Mouse (Mus musculus): Measurements from ENCODE around the gene Grap2.
"Not testable (repeated sequence)": the region's sequence is repeated elsewhere in the genome, so short reads cannot be mapped to it uniquely, and the experiment has no call there.

Gene Grap2

DNA sequence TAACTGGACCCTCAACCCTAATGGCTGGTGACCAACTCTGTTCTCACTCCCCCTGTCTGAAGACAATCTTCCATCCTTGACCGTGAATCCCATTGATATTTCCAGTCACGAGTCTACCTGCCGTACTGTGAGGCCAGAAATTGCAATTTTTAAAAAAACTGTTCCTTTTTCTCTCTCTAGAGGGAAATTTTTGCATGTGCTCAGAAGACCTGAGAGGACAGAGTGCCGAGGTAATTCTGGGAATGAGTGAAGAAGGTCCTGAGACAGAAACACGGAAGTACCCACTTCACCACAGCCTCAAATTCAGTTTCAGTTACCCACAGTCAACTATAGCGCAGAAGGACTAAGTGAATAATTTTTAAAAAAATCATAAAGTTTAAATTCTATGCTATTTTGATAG is 5.7 kb upstream of the Grap2 start:
- DNase-seq (ENCODE audit: low read depth, low spot score): no peak

- no peak for DNase-seq (ENCODE audit: low read depth, low spot score)
Measured at GRCm38 (mm10) chr15:80567139-80567538, 5.3 kb upstream of the Grap2 start.

DNA sequence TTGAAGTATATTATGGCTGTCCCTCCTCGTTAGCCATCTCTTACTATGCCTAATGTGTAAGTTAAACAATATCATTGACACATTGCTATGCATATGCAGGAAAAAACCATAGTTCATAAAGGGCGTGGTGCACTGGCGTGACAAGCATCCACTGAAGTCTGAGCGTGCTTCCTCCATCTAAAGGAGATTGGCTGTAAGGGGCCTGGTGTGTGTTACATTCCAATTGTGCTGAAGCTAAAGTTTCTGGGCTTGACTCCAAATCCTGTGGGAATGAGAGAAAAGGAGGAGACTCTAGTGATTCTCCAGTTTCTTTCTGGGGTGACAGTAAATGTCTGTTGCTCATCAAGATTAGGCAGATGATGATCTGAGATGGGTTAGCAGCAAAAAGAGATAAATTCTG is 4.7 kb upstream of the Grap2 start:
- DNase-seq (ENCODE audit: low read depth, low spot score): no peak

- no peak for DNase-seq (ENCODE audit: low read depth, low spot score)
Measured at GRCm38 (mm10) chr15:80569205-80569604, 3.2 kb upstream of the Grap2 start.

DNA sequence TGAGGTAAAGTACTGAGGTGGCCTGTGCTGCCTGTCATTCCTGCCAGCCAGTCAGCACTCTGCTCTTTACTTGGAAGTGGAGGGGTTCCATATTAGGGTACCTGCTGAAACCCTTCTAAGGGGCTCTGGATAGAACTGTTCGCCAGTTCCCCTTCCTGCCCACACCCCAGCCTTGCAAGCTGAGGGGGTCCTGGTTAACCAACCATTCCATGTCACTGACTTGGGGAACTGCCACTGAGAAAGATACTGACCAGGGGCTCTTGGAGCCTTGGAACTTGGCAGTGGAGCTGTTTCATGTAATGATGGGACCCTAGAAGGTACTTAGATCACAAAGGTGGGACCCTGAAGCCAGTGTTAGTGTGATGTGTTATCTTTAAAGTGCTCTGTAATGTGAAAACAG is 2.2 kb upstream of the Grap2 start:
- DNase-seq (ENCODE audit: low read depth, low spot score): no peak

DNA sequence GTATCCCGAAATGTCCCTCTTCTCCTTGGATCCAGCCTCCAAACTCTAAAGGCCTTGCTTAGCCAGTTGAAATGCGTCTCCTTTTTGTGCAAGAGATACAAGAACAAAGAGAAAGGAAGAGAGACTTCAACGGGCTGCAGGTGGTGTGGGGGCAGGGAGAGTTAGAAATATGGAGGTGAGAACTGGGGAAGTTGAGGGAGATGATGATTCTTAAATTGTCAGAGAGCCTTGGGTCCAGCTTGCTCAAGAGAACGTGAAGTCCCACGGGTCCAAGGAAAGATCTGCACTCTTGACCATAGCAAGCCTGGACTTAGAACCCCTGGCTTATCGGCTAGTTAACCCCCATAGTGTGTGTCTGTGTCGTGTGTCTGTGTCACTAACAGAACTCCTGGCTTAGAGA is 783 bp upstream of the Grap2 start:
- DNase-seq (ENCODE audit: low read depth, low spot score): no peak

DNA sequence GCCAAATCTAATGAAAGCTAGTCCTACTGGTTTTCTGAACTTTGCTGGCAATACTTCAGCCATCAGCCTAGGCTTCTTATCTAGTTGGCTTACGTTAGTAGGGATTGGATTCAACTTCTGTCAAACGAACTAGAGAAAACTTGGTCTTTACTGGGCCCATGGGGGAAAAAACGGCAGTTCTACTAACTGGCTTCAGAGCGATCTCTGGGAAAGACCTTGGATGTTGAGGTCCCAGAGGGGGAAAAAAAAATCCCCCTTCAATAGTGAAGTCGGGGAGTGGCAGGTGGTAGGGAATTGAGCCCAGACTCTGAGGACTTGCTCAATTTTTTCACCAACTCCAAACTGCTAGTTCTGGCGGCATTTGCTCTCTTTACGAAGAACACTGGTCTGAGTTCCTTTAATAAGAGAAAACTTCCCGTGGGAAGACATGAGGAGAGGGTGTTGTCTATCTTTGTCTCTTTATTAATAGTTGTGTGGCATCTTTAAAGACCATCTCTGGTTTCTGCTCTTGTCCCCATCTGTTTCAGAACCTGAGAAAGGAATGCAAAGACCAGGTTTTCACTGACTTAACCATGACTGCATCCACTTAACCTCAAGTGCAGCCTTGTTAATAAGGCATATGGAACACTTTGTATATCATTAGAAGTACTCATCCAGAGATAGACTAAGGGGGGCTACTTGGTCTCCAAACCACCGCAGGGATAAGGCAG is 572 bp downstream of the Grap2 start:
- DNase-seq (ENCODE audit: low read depth, low spot score): no peak

- no peak for DNase-seq (ENCODE audit: low read depth, low spot score)
Measured at GRCm38 (mm10) chr15:80574211-80575040, 2.0 kb downstream of the Grap2 start.

- DNase-seq (ENCODE audit: low read depth, low spot score): no peak
Measured at GRCm38 (mm10) chr15:80575817-80576370, 3.5 kb downstream of the Grap2 start.

- no peak for DNase-seq (ENCODE audit: low read depth, low spot score)
Measured at GRCm38 (mm10) chr15:80576415-80576994, 4.1 kb downstream of the Grap2 start.

GRCm38 (mm10) chr15:80577166-80577960 is 5.0 kb downstream of the Grap2 start:
- DNase-seq (ENCODE audit: low read depth, low spot score): no peak

GRCm38 (mm10) chr15:80579121-80579520 is 6.7 kb downstream of the Grap2 start:
- no peak for DNase-seq (ENCODE audit: low read depth, low spot score)

DNA sequence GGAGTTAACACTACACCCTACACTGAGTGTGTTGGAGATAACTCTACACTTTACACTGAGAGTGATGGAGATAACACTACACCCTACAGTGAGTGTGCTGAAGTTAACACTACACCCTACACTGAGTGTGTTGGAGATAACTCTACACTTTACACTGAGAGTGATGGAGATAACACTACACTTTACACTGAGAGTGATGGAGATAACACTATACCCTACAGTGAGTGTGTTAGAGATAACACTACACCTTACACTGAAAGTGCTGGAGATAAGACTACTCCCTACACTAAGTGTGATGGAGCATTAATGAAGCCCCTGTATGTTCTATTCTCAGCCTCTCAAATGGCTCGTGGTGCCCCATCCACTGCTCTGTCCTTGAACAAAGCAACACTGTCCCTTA is 8.2 kb downstream of the Grap2 start:
- not testable (repeated sequence) for DNase-seq (ENCODE audit: low read depth, low spot score)

DNA sequence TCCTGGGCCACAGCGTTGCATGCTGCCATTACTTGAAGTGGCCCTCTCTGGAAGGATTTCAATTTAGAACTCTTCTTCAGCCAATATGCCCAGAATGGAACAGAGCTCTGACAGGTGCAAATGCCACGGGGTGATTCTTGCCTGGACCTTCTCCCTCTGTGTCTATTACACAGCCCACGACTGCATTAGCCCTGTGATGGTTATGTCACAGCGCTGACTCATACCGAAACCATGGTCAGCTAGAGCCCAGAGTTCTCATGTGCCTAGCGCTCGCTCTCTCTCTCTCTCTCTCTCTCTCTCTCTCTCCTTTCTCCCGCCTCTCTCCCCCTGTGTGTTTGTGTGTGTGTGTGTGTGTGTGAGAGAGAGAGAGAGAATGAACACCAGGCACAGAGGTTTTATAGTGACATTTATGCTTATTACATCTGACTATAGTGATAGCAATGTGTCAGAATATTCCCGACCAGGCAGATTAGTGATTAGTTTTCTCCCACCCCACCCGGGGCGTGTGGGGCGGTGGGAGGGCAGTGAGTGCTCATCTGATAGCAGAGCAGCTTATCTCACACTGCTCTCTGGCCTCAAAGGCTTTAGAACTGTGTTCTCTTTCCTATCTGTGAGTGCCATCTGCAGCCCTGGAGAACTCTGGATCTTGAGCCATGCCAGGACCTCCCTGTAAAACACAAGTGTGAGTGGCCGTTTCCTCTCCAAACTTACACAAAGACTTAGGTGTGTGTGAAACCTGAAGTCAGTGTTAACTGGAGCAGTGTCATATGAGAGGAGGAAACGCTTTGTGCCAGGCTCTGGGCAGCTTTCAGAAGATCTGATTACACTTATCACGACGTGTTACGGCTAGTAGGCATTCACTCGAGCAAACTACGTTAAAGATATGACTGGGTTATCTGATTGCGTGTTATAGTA is 10.4 kb downstream of the Grap2 start:
- peak; percentile 37 for DNase-seq (ENCODE audit: low read depth, low spot score)

DNA sequence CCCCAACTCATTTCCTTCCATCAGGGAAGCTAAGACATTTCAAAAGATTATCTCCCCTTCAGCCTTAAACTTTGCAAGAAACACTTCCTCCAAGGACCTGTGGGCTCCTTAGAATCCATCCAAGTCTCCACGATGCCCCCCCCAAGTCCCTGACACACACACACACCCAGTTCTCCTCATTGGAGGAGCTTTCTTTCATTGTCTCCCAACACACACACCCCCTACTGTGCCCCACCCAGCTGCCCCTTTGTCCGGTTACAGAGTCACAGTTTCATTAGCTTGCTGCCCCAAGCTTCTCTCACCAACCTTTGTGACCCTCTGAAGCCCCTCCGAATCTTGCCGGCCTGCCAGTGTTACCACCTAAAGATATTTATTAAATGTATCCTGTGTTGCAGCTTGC is 13.9 kb downstream of the Grap2 start:
- no peak for DNase-seq (ENCODE audit: low read depth, low spot score)

DNA sequence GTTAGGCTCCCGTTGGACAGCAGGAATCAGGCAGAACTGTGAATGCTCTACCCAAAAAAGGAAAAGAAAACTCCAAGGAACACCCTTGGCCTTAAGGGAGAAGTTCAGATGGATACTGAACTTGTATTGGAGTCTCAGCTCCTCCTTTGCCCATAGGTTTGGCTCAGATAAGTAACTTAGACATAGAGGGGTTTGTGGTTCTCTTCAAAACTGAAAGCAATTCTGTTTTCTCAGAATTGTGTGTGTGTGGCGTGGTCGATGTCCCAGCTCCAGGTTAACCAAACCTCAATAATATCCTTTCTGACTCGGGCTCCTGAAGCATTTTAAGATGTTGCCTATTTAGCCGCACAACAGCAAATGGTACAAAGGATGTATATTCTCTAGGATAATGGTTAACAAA is 18.2 kb downstream of the Grap2 start:
- no peak for DNase-seq (ENCODE audit: low read depth, low spot score)

DNA sequence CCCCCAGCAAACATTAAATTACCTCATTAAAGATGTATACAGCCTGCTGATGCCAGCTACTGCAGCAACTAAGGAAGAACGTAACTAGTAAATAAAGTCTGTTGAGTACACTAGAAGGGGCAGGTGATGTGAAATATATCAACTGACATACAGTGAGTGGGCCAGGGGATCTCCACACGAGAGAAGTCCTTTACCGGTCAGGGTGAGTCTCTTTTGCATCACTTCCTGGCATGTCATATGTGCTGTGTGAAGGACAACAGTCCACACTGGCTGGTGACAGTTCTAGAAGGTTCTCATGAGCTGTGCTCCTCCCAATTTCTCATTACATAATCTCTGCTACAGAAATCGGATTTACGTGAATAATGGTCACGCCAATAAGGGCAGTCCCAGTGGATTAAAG is 20.3 kb downstream of the Grap2 start:
- DNase-seq (ENCODE audit: low read depth, low spot score): no peak

GRCm38 (mm10) chr15:80593877-80594276 is 21.5 kb downstream of the Grap2 start:
- DNase-seq (ENCODE audit: low read depth, low spot score): no peak

DNA sequence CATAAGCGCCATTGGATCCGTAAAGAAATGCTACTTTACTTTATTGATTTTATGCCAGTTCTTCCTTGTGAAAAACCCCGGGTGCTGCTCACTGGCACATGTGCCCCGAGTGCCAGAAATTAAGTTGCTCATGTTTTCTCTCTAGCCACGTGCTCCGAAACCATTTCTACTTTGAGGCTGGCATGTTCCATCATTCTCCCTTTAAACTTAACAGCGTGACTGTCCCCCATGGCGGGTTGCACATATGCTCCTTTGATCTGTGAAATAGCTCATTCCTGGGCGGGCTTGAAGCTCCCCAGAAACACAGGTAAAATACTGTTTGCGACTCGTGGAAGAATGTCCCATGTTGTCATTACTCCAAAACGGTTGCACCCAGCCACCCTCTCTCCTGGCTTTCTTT is 26.4 kb downstream of the Grap2 start:
- DNase-seq (ENCODE audit: low read depth, low spot score): no peak

DNA sequence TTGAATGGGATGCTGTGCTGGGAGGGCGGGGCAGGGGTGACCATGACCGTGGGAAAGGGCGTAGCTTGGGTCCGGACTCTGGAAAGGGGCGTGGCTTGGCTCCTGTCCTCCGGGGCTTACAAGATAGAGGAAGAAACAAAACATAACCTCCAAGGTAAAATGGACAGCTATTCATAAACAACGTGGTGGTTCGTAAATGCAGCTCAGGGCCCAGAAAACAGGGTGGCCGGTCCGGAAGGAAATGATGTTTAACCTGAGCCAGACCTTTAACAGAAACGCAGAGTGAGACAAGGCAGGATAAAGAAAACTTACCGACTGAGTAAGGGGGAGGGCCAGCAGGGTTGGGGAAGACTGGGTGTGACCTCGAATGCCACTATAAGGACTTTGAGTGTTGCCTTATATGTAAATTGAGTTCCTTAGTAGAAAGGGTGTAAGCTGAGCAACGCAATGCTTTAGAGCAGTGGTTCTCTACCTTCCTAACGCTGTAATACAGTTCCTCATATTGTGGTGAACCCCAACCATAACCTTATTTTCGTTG is 26.9 kb downstream of the Grap2 start:
- DNase-seq (ENCODE audit: low read depth, low spot score): no peak

All from retina, postnatal 7 days (tissue).